Mouse (Mus musculus) limb, embryonic 15.5 days (tissue): ENCODE measurements around the gene Gpx2. TPM values are rescaled to one million over a fixed set of nuclear protein-coding genes. Genes with fewer than 3 reads are reported as not detected.

Experiments used
- ATAC-seq: fragments of 200-750 bp; cut with Nextera tagmentation; 2 replicates; pipeline ENCODE4 v1.8.0; 2017; ENCODE audit warnings: low read depth, moderate TSS enrichment; ENCODE audit not compliant: insufficient number of reproducible peaks, low FRiP score, low TSS enrichment
- H3K27ac ChIP-seq: fragments of 300-500 bp; sonication (generic); 2 replicates; pipeline ENCODE4 v1.5.1; 2015; ENCODE audit warnings: moderate library complexity, mild to moderate bottlenecking, inconsistent platforms
- H3K27me3 ChIP-seq: fragments of 300-500 bp; sonication (generic); 2 replicates; pipeline ENCODE4 v1.6.1; 2015; ENCODE audit warnings: inconsistent platforms
- H3K36me3 ChIP-seq: fragments of 300-500 bp; sonication (generic); 2 replicates; pipeline ENCODE4 v1.6.1; 2015; ENCODE audit warnings: inconsistent platforms
- H3K4me1 ChIP-seq: fragments of 300-500 bp; sonication (generic); 2 replicates; pipeline ENCODE4 v1.6.1; 2015; ENCODE audit warnings: inconsistent platforms
- H3K4me2 ChIP-seq: fragments of 300-500 bp; sonication (generic); 2 replicates; pipeline ENCODE4 v1.6.1; 2015; ENCODE audit warnings: mild to moderate bottlenecking, inconsistent platforms
- H3K4me3 ChIP-seq: fragments of 300-500 bp; sonication (generic); 2 replicates; pipeline ENCODE4 v1.5.1; 2015; ENCODE audit warnings: mild to moderate bottlenecking, inconsistent platforms
- H3K9ac ChIP-seq: fragments of 300-500 bp; sonication (generic); 2 replicates; pipeline ENCODE4 v1.6.1; 2015; ENCODE audit warnings: inconsistent platforms
- H3K9me3 ChIP-seq: fragments of 300-500 bp; sonication (generic); 2 replicates; pipeline ENCODE4 v1.6.1; 2016; ENCODE audit warnings: inconsistent platforms
- WGBS: fragments of 180-500 bp; shearing (Covaris S2); methylation state at CpG from one replicate; pipeline ENCODE4 v1.1.7; 2015; 5-methylcytosine and 5-hydroxymethylcytosine counted together
- polyA plus RNA-seq: library from polyadenylated mRNA; unstranded; fragments of >200 nt; fragmentation: Nextera tagmentation; extraction: Ambion mirVana; gene quantifications from 2 replicates; pipeline ENCODE4 v1.2.1, GENCODE M21; 2015

Gene Gpx2
- 0.20 and 0.41 TPM in 2 replicates for polyA plus RNA-seq

GRCm38 (mm10) chr12:76795350-76795749 lies at the start of gene Gpx2:
TSS of gene Gpx2 (minus strand) at chr12:76795554.
- no peaks in the 10 kb centered on the region for H3K27me3 ChIP-seq
- 70% methylated on average over 5 of the region's 5 CpGs for WGBS
- H3K9ac ChIP-seq, result no peak within 1 kb of the TSS
- no peaks in the 10 kb centered on the region for H3K36me3 ChIP-seq
- ATAC-seq, result no peak
- H3K4me3 ChIP-seq, result no peak within 1 kb of the TSS
- no peak within 1 kb of the TSS for H3K27ac ChIP-seq
- H3K4me2 ChIP-seq, result no peak within 1 kb of the TSS
- no peaks in the 10 kb centered on the region for H3K9me3 ChIP-seq
- H3K4me1 ChIP-seq, result no peaks in the 10 kb centered on the region

GRCm38 (mm10) chr12:76844346-76845061 lies 49.1 kb upstream of the Gpx2 start:
- Histone ChIP-seq H3K36me3 (no peaks in the 10 kb centered on the region), H3K9ac (no peak overlapping the region), H3K4me1 (no peaks in the 10 kb centered on the region), H3K4me3 (no peak overlapping the region), H3K27ac (no peak overlapping the region), H3K4me2 (no peak overlapping the region), H3K27me3 (no peaks in the 10 kb centered on the region), H3K9me3 (no peaks in the 10 kb centered on the region)
- no peak for ATAC-seq
- WGBS, result 88% methylated on average over 15 of the region's 15 CpGs

GRCm38 (mm10) chr12:76840081-76840480 lies 44.7 kb upstream of the Gpx2 start:
- no peak for ATAC-seq

GRCm38 (mm10) chr12:76839298-76839697 lies 43.9 kb upstream of the Gpx2 start:
- H3K9me3 ChIP-seq, result no peaks in the 10 kb centered on the region
- H3K27ac ChIP-seq, result no peak overlapping the region
- 91% methylated on average over 4 of the region's 4 CpGs for WGBS
- H3K36me3 ChIP-seq, result no peaks in the 10 kb centered on the region
- no peaks in the 10 kb centered on the region for H3K27me3 ChIP-seq
- H3K9ac ChIP-seq, result no peak overlapping the region
- no peak overlapping the region for H3K4me2 ChIP-seq
- no peak for ATAC-seq
- peaks cover 8% of the 10 kb centered on the region; the same call in 1 of the 2 replicates for H3K4me1 ChIP-seq
- H3K4me3 ChIP-seq, result no peak overlapping the region

More at GRCm38 (mm10) chr12:76840081-76840480, 44.7 kb upstream of the Gpx2 start:
- H3K36me3 ChIP-seq, result no peaks in the 10 kb centered on the region
- 80% methylated on average over 6 of the region's 6 CpGs for WGBS
- H3K9ac ChIP-seq, result no peak overlapping the region
- no peak overlapping the region for H3K4me3 ChIP-seq
- H3K4me1 ChIP-seq, result peaks cover 8% of the 10 kb centered on the region; the same call in 1 of the 2 replicates
- H3K4me2 ChIP-seq, result no peak overlapping the region
- H3K27me3 ChIP-seq, result no peaks in the 10 kb centered on the region
- no peak overlapping the region for H3K27ac ChIP-seq
- no peaks in the 10 kb centered on the region for H3K9me3 ChIP-seq

GRCm38 (mm10) chr12:76837844-76838650 lies 42.7 kb upstream of the Gpx2 start:
- peak overlapping the region; percentile 69 for H3K9ac ChIP-seq
- WGBS, result 12% methylated on average over 21 of the region's 21 CpGs
- H3K36me3 ChIP-seq, result no peaks in the 10 kb centered on the region
- peak overlapping the region; percentile 64 for H3K4me3 ChIP-seq
- H3K27me3 ChIP-seq, result no peaks in the 10 kb centered on the region
- peaks cover 8% of the 10 kb centered on the region; the same call in 1 of the 2 replicates for H3K4me1 ChIP-seq
- no peak for ATAC-seq
- peak overlapping the region; percentile 89 for H3K27ac ChIP-seq
- peak overlapping the region; percentile 53 for H3K4me2 ChIP-seq
- H3K9me3 ChIP-seq, result no peaks in the 10 kb centered on the region

GRCm38 (mm10) chr12:76837101-76837843 lies 41.9 kb upstream of the Gpx2 start:
- Histone ChIP-seq H3K27ac (peak overlapping the region; percentile 89), H3K36me3 (no peaks in the 10 kb centered on the region), H3K4me2 (peak overlapping the region; percentile 53), H3K9me3 (no peaks in the 10 kb centered on the region), H3K27me3 (no peaks in the 10 kb centered on the region), H3K4me3 (peak overlapping the region; percentile 64), H3K9ac (peak overlapping the region; percentile 69), H3K4me1 (peaks cover 8% of the 10 kb centered on the region; the same call in 1 of the 2 replicates)
- under 1% methylated on average over 43 of the region's 43 CpGs for WGBS
- ATAC-seq, result peak; percentile 95

- Histone ChIP-seq H3K27ac (no peak overlapping the region), H3K4me2 (no peak overlapping the region), H3K4me3 (no peak overlapping the region), H3K27me3 (no peaks in the 10 kb centered on the region), H3K36me3 (no peaks in the 10 kb centered on the region), H3K9ac (no peak overlapping the region), H3K9me3 (no peaks in the 10 kb centered on the region), H3K4me1 (no peaks in the 10 kb centered on the region)
- 7% methylated on average over 3 of the region's 3 CpGs for WGBS
- ATAC-seq, result no peak
Observed at GRCm38 (mm10) chr12:76832704-76833103, 37.4 kb upstream of the Gpx2 start.

GRCm38 (mm10) chr12:76825283-76825682 lies 29.9 kb upstream of the Gpx2 start:
- 71% methylated on average over 4 of the region's 4 CpGs for WGBS
- Histone ChIP-seq H3K36me3 (no peaks in the 10 kb centered on the region), H3K9me3 (no peaks in the 10 kb centered on the region), H3K9ac (no peak overlapping the region), H3K4me2 (no peak overlapping the region), H3K27me3 (peaks cover 10% of the 10 kb centered on the region; the same call in 1 of the 2 replicates), H3K27ac (no peak overlapping the region), H3K4me1 (peaks cover 22% of the 10 kb centered on the region), H3K4me3 (no peak overlapping the region)
- ATAC-seq, result no peak

GRCm38 (mm10) chr12:76822651-76823041 lies 27.3 kb upstream of the Gpx2 start, which contains the start of gene Rab15:
TSS of gene Rab15 (minus strand) at chr12:76822908.
- Histone ChIP-seq H3K4me2 (peak within 1 kb of the TSS; percentile 91), H3K27ac (peak within 1 kb of the TSS; percentile 54), H3K36me3 (no peaks in the 10 kb centered on the region), H3K9me3 (no peaks in the 10 kb centered on the region), H3K4me1 (peaks cover 39% of the 10 kb centered on the region), H3K4me3 (peak within 1 kb of the TSS; percentile 71), H3K9ac (peak within 1 kb of the TSS; percentile 73), H3K27me3 (peaks cover 10% of the 10 kb centered on the region; the same call in 1 of the 2 replicates)
- 2% methylated on average over 17 of the region's 17 CpGs for WGBS
- no peak for ATAC-seq

GRCm38 (mm10) chr12:76822002-76822650 lies 26.8 kb upstream of the Gpx2 start:
- H3K9me3 ChIP-seq, result no peaks in the 10 kb centered on the region
- peak overlapping the region; percentile 54 for H3K27ac ChIP-seq
- peak overlapping the region; percentile 73 for H3K9ac ChIP-seq
- no peaks in the 10 kb centered on the region for H3K36me3 ChIP-seq
- under 1% methylated on average over 62 of the region's 66 CpGs for WGBS
- peak overlapping the region; percentile 71 for H3K4me3 ChIP-seq
- H3K27me3 ChIP-seq, result peaks cover 10% of the 10 kb centered on the region; the same call in 1 of the 2 replicates
- ATAC-seq, result 0 out of 2 replicates have a peak, but pooled peaks have one; percentile 42
- H3K4me1 ChIP-seq, result peaks cover 43% of the 10 kb centered on the region
- peak overlapping the region; percentile 91 for H3K4me2 ChIP-seq

GRCm38 (mm10) chr12:76820615-76821014 lies 25.3 kb upstream of the Gpx2 start:
- no peaks in the 10 kb centered on the region for H3K9me3 ChIP-seq
- H3K27me3 ChIP-seq, result peaks cover 10% of the 10 kb centered on the region; the same call in 1 of the 2 replicates
- peaks cover 48% of the 10 kb centered on the region for H3K4me1 ChIP-seq
- no peak for ATAC-seq
- no peak overlapping the region for H3K9ac ChIP-seq
- 60% methylated on average over 4 of the region's 4 CpGs for WGBS
- H3K4me3 ChIP-seq, result no peak overlapping the region
- no peak overlapping the region for H3K27ac ChIP-seq
- no peaks in the 10 kb centered on the region for H3K36me3 ChIP-seq
- H3K4me2 ChIP-seq, result peak overlapping the region; percentile 91; the same call in 1 of the 2 replicates
